Mouse (Mus musculus) liver, embryonic 14.5 days (tissue): ENCODE measurements at regions not wholly inside any gene's neighbourhood (a gene's known extent, or its start where the extent isn't known, plus 50 kb on each side); places are given as distances from the start of the nearest gene placed in this dataset.

Experiments
- ATAC-seq: fragments of 200-750 bp; cut with Nextera tagmentation; 2 replicates; pipeline ENCODE4 v1.8.0; 2017; ENCODE audit warnings: moderate number of reproducible peaks, mild to moderate bottlenecking, moderate library complexity; ENCODE audit not compliant: insufficient read depth
- DNase-seq, 3 experiments: peaks; one replicate each; pipeline ENCODE4 v3.0.0-alpha.2; 2012 to 2013; ENCODE audit warnings: low read depth in 3 of 3, low spot score in 3 of 3
- H3K27ac ChIP-seq: fragments of 300-500 bp; sonication (generic); 2 replicates; pipeline ENCODE4 v1.5.1; 2014; ENCODE audit warnings: moderate library complexity, mild to moderate bottlenecking, control low read depth, inconsistent platforms
- H3K27me3 ChIP-seq: fragments of 300-500 bp; sonication (generic); 2 replicates; pipeline ENCODE4 v1.6.1; 2014; ENCODE audit warnings: mild to moderate bottlenecking, low read length, moderate library complexity; ENCODE audit not compliant: control insufficient read depth, insufficient read depth
- H3K36me3 ChIP-seq: fragments of 300-500 bp; sonication (generic); replicated peaks from 2 replicates; pipeline ENCODE4 v1.6.1; 2014; ENCODE audit warnings: low read depth; ENCODE audit not compliant: control insufficient read depth, insufficient read depth
- H3K4me1 ChIP-seq, 2 experiments: fragments of 200-500 bp in 1 of 2; fragments of 300-500 bp in 1 of 2; sonication (generic) in 1 of 2; replicated peaks; 2 replicates each; pipeline ENCODE4 v1.6.1; 2012 to 2014; ENCODE audit warnings: antibody characterized with exemption in 1 of 2, inconsistent platforms in 1 of 2, low read length in 1 of 2; ENCODE audit not compliant: control insufficient read depth in 2 of 2, insufficient read depth in 2 of 2
- H3K4me2 ChIP-seq: fragments of 300-500 bp; sonication (generic); 2 replicates; pipeline ENCODE4 v1.6.1; 2014; ENCODE audit warnings: low read depth, mild to moderate bottlenecking, control low read depth, moderate library complexity
- H3K4me3 ChIP-seq, 2 experiments: fragments of 200-500 bp in 1 of 2; fragments of 300-500 bp in 1 of 2; sonication (generic) in 1 of 2; 2 replicates each; pipeline ENCODE4 v1.5.1; 2012 to 2014; ENCODE audit warnings: low read depth in 2 of 2, low read length in 2 of 2, mild to moderate bottlenecking in 2 of 2, control low read depth in 1 of 2, inconsistent platforms in 1 of 2, moderate library complexity in 1 of 2; ENCODE audit not compliant: insufficient read depth in 1 of 2
- H3K9ac ChIP-seq: fragments of 300-500 bp; sonication (generic); replicated peaks from 2 replicates; pipeline ENCODE4 v1.6.1; 2014; ENCODE audit warnings: mild to moderate bottlenecking, control low read depth, moderate library complexity
- H3K9me3 ChIP-seq: fragments of 300-500 bp; sonication (generic); 2 replicates; pipeline ENCODE4 v1.6.1; 2016; ENCODE audit warnings: low read length, mixed read lengths; ENCODE audit not compliant: control insufficient read depth
- CTCF ChIP-seq: IDR thresholded peaks from 2 replicates; pipeline ENCODE4 v1.5.1; 2016; ENCODE audit warnings: antibody characterized with exemption, low read depth, control low read depth
- EP300 ChIP-seq: IDR thresholded peaks from 2 replicates; pipeline ENCODE4 v1.6.1; 2016; ENCODE audit warnings: antibody characterized with exemption, low read depth
- WGBS: fragments of 180-500 bp; shearing (Covaris S2); extraction: QIAGEN DNeasy Blood & Tissue Kit; methylation state at CpG from one replicate; pipeline ENCODE4 v1.1.7; 2014; ENCODE audit not compliant: insufficient replicate concordance; 5-methylcytosine and 5-hydroxymethylcytosine counted together

DNA sequence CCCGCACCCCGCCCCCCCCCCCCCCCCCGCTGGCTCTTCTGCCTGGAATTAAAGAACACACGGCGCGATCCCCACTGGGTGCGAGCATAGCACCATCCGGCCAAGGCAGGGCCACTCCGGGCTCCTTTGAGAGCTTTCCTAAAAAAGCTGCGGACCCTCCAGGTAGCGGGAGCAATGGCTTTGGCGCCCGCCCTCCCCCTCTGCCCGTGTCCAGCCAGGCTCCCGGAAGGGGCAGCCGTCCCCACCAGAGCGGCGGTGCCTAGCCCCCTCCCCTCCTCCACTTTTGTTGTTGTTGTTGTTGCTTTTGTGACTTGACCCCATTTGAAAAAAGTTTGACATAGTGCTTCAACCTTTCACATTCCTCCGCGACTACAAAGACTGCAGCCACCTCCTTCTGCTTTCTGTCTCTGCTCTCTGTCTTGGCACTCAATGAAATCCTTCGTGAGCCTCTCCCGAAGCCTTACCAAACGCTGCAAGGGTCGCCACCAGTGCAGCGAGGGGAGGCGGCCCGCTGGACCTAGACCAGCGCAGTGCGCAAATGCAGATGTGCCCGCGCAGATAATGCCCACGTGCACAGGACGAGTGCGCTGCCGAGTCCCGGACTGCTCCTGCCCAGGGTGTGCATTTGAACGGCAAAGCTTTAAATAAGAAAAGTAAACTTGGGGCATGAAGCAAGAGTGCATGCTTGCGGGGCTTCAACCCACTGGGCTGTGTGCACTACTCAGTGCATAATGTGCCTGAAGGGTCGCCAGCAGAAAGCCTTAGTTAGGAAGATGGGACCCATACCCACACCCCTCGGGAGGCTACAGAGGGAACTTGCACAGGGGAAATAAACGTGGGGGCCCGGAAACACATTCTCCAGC lies 179.0 kb upstream of the Xlr start:
- ATAC-seq (no peak), DNase-seq (no peak)
- Histone ChIP-seq H3K4me3 (no peak overlapping the region), H3K4me1 (no peaks in the 10 kb centered on the region), H3K36me3 (no peaks in the 10 kb centered on the region), H3K9ac (no peak overlapping the region), H3K27me3 (peaks cover 5% of the 10 kb centered on the region; the same call in 1 of the 2 replicates), H3K4me2 (peak overlapping the region; percentile 6; the same call in 1 of the 2 replicates), H3K9me3 (no peaks in the 10 kb centered on the region), H3K27ac (no peak overlapping the region)
- TF ChIP-seq EP300 = no peak
- no peak for TF ChIP-seq CTCF
- 14% methylated on average over 38 of the region's 42 CpGs for WGBS

DNA sequence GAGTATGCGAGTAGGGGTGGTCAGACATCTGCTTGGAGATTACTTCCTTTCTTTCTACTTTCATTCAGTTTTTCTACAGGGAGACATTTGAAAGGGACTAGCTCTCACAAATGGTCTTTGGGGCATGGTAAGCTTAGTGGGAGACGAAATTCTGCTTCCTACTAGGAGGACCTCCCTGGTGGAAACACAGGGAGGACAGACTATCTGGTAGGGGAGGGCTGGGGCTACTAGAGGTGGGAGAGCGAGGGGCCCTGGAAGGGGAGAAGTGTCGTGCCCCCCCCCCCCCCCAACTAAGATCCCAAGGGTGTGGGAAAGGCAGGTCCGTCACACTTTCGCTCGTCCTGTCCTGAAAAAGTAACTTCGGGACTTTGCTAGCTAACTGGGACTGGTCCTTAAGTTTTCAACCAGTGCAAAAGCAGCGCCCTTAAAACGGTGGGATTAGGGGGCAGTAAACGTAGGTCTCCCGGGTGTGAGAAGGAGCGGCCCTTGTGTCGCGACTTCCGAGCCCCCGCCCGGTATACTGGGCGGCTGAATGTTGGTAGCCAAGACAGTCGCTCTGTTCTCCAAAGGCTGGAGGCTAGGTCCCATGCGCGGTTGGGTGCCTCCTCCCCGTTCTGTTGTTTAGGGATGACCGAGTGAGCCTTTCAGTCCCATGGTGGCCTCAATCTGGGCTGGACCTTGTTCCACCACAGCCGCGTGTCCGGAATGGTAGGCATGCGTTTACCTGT lies 178.2 kb upstream of the Xlr start:
- 0 out of 2 replicates have a peak overlapping the region, but pooled peaks have one; percentile 6 for H3K4me2 ChIP-seq
- no peak overlapping the region for H3K4me3 ChIP-seq
- DNase-seq (no peak), ATAC-seq (no peak)
- H3K36me3 ChIP-seq = no peaks in the 10 kb centered on the region
- H3K4me1 ChIP-seq = no peaks in the 10 kb centered on the region
- H3K9me3 ChIP-seq = no peaks in the 10 kb centered on the region
- 10% methylated on average over 27 of the region's 28 CpGs for WGBS
- no peak overlapping the region for H3K27ac ChIP-seq
- peaks cover 5% of the 10 kb centered on the region; the same call in 1 of the 2 replicates for H3K27me3 ChIP-seq
- no peak for TF ChIP-seq EP300
- no peak for TF ChIP-seq CTCF
- H3K9ac ChIP-seq = no peak overlapping the region

DNA sequence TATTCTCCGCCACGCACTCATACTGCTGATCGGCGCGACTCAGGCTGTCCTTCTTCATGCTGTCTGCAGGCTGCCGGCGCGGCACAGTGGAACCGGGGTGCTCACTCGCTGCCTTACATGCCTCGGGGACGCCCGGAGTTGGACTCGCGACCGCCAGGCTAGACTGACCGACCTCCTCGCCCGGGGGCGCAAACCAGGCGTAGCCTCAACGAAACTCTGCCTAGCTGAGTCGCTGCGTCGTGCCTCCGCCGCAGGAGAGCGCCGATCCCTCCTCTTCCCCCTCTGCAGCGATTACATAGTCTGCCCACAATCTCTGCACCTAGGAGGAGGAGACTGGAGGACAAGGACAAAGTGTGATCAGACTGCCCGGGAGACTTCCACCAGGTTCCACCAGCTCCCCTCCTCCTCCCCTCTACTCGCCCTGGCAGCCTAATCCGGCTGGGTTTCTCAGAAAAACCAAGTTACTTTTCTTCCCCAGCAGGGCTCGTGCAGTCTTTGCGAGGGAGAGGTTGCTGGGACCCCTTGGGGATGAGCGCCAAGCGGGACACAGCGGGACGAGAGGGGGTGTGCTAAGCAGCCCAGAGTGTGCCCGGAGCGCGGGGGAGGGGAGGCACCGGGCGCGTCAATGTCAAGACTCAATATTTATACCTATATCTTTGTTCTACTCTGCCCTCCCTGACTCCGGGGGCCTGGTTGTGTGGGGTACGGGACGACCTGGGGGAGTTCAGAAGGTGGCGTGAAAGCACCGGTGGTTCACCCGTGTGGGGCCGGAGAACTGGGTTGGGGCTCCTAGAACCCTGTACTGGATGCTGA lies 177.4 kb upstream of the Xlr start:
- no peak overlapping the region for H3K4me2 ChIP-seq
- WGBS = 15% methylated on average over 51 of the region's 52 CpGs
- H3K9ac ChIP-seq = no peak overlapping the region
- no peaks in the 10 kb centered on the region for H3K4me1 ChIP-seq
- no peak overlapping the region for H3K27ac ChIP-seq
- peaks cover 5% of the 10 kb centered on the region; the same call in 1 of the 2 replicates for H3K27me3 ChIP-seq
- no peak for DNase-seq
- no peaks in the 10 kb centered on the region for H3K9me3 ChIP-seq
- TF ChIP-seq EP300 = no peak
- no peak for TF ChIP-seq CTCF
- no peaks in the 10 kb centered on the region for H3K36me3 ChIP-seq
- ATAC-seq = no peak
- no peak overlapping the region for H3K4me3 ChIP-seq
